Mouse (Mus musculus) stomach, postnatal 0 days (tissue): Measurements from ENCODE around the gene Plxnc1.

ENCODE experiments used
- CTCF ChIP-seq: IDR thresholded peaks from 2 replicates; pipeline ENCODE4 v1.5.1; 2016; ENCODE audit warnings: antibody characterized with exemption, low read depth, mild to moderate bottlenecking, moderate library complexity
- EP300 ChIP-seq: optimal IDR thresholded peaks from 2 replicates; pipeline ENCODE3; 2016; ENCODE audit warnings: antibody characterized with exemption

GRCm38 (mm10) chr10:94905689-94906473 is 38.8 kb downstream of the Plxnc1 start:
- TF ChIP-seq CTCF (no peak), EP300 (no peak)
